Mouse (Mus musculus) forebrain, embryonic 12.5 days (tissue): ENCODE results near the gene Ngfr. TPM values are rescaled to one million over a fixed set of nuclear protein-coding genes. Genes with fewer than 3 reads are reported as not detected.

ENCODE experiments used
- ATAC-seq: fragments of 200-750 bp; cut with Nextera tagmentation; 2 replicates; pipeline ENCODE4 v1.8.0; 2017; ENCODE audit warnings: moderate TSS enrichment; ENCODE audit not compliant: low FRiP score
- H3K27ac ChIP-seq: fragments of 300-500 bp; sonication (generic); 2 replicates; pipeline ENCODE4 v1.5.1; 2016; ENCODE audit warnings: mild to moderate bottlenecking
- H3K27me3 ChIP-seq: fragments of 300-500 bp; sonication (generic); 2 replicates; pipeline ENCODE4 v1.6.1; 2016; ENCODE audit warnings: mild to moderate bottlenecking
- H3K36me3 ChIP-seq: fragments of 300-500 bp; sonication (generic); replicated peaks from 2 replicates; pipeline ENCODE4 v1.6.1; 2016; ENCODE audit warnings: mild to moderate bottlenecking
- H3K4me1 ChIP-seq: fragments of 300-500 bp; sonication (generic); 2 replicates; pipeline ENCODE4 v1.6.1; 2016
- H3K4me2 ChIP-seq: fragments of 300-500 bp; sonication (generic); 2 replicates; pipeline ENCODE4 v1.6.1; 2016; ENCODE audit warnings: mild to moderate bottlenecking, moderate library complexity
- H3K4me3 ChIP-seq: fragments of 300-500 bp; sonication (generic); replicated peaks from 2 replicates; pipeline ENCODE4 v1.5.1; 2016; ENCODE audit warnings: mild to moderate bottlenecking
- H3K9ac ChIP-seq: fragments of 300-500 bp; sonication (generic); 2 replicates; pipeline ENCODE4 v1.6.1; 2016; ENCODE audit warnings: mild to moderate bottlenecking
- H3K9me3 ChIP-seq: fragments of 300-500 bp; sonication (generic); 2 replicates; pipeline ENCODE4 v1.6.1; 2016
- WGBS: fragments of 180-500 bp; shearing (Covaris S2); methylation state at CpG from one replicate; pipeline ENCODE4 v1.1.7; 2016; 5-methylcytosine and 5-hydroxymethylcytosine counted together
- polyA plus RNA-seq: library from polyadenylated mRNA; unstranded; fragments of >200 nt; fragmentation: Nextera tagmentation; extraction: Ambion mirVana; gene quantifications from 2 replicates; pipeline ENCODE4 v1.2.1, GENCODE M21; 2016

The Ngfr gene
- polyA plus RNA-seq, 1 experiment from 2014 or later, result 10.9 TPM

- H3K27ac ChIP-seq, result no peak overlapping the region
- H3K36me3 ChIP-seq, result no peaks in the 10 kb centered on the region
- ATAC-seq, result no peak
- H3K4me2 ChIP-seq, result no peak overlapping the region
- 77% methylated on average over 6 of the region's 6 CpGs for WGBS
- H3K9ac ChIP-seq, result no peak overlapping the region
- peaks cover 33% of the 10 kb centered on the region for H3K4me1 ChIP-seq
- peaks cover 60% of the 10 kb centered on the region for H3K27me3 ChIP-seq
- no peak overlapping the region for H3K4me3 ChIP-seq
- H3K9me3 ChIP-seq, result no peaks in the 10 kb centered on the region
Observed at GRCm38 (mm10) chr11:95574786-95575334, 12.7 kb downstream of the Ngfr start.

- Histone ChIP-seq H3K9me3 (no peaks in the 10 kb centered on the region), H3K4me2 (no peak overlapping the region), H3K4me1 (peaks cover 20% of the 10 kb centered on the region), H3K36me3 (no peaks in the 10 kb centered on the region), H3K4me3 (no peak overlapping the region), H3K27me3 (peaks cover 42% of the 10 kb centered on the region), H3K9ac (no peak overlapping the region), H3K27ac (no peak overlapping the region)
- 68% methylated on average over 3 of the region's 3 CpGs for WGBS
- ATAC-seq, result no peak
Observed at GRCm38 (mm10) chr11:95572227-95572626, 15.3 kb downstream of the Ngfr start.

- Histone ChIP-seq H3K9me3 (no peaks in the 10 kb centered on the region), H3K27ac (no peak overlapping the region), H3K4me3 (no peak overlapping the region), H3K4me2 (no peak overlapping the region), H3K27me3 (peaks cover 37% of the 10 kb centered on the region), H3K9ac (no peak overlapping the region), H3K4me1 (peaks cover 20% of the 10 kb centered on the region), H3K36me3 (no peaks in the 10 kb centered on the region)
- whole genome bisulfite sequencing, result 27% methylated on average over 9 of the region's 9 CpGs
- ATAC-seq, result no peak
Observed at GRCm38 (mm10) chr11:95571755-95572154, 15.8 kb downstream of the Ngfr start.

GRCm38 (mm10) chr11:95570827-95571619 is 16.5 kb downstream of the Ngfr start:
- 55% methylated on average over 25 of the region's 25 CpGs for WGBS
- no peak overlapping the region for H3K4me3 ChIP-seq
- peak; percentile 33; the same call in 1 of the 2 replicates for ATAC-seq
- H3K4me2 ChIP-seq, result no peak overlapping the region
- H3K36me3 ChIP-seq, result no peaks in the 10 kb centered on the region
- H3K27ac ChIP-seq, result no peak overlapping the region
- H3K9ac ChIP-seq, result 0 out of 2 replicates have a peak overlapping the region, but pooled peaks have one; percentile 7
- no peaks in the 10 kb centered on the region for H3K9me3 ChIP-seq
- H3K4me1 ChIP-seq, result peaks cover 20% of the 10 kb centered on the region
- H3K27me3 ChIP-seq, result peaks cover 31% of the 10 kb centered on the region; the same call in 1 of the 2 replicates

GRCm38 (mm10) chr11:95569908-95570307 is 17.6 kb downstream of the Ngfr start:
- ATAC-seq, result no peak
- H3K27me3 ChIP-seq, result peaks cover 25% of the 10 kb centered on the region; the same call in 1 of the 2 replicates
- H3K4me2 ChIP-seq, result no peak overlapping the region
- H3K9ac ChIP-seq, result no peak overlapping the region
- H3K4me3 ChIP-seq, result no peak overlapping the region
- no peaks in the 10 kb centered on the region for H3K36me3 ChIP-seq
- no peaks in the 10 kb centered on the region for H3K9me3 ChIP-seq
- peaks cover 16% of the 10 kb centered on the region for H3K4me1 ChIP-seq
- no peak overlapping the region for H3K27ac ChIP-seq
- 87% methylated on average over 6 of the region's 6 CpGs for WGBS

- ATAC-seq, result no peak
- WGBS, result 79% methylated on average over 8 of the region's 8 CpGs
- Histone ChIP-seq H3K4me2 (no peak overlapping the region), H3K4me3 (no peak overlapping the region), H3K9me3 (no peaks in the 10 kb centered on the region), H3K36me3 (no peaks in the 10 kb centered on the region), H3K9ac (no peak overlapping the region), H3K27ac (no peak overlapping the region), H3K27me3 (peaks cover 20% of the 10 kb centered on the region; the same call in 1 of the 2 replicates), H3K4me1 (peaks cover 16% of the 10 kb centered on the region)
Observed at GRCm38 (mm10) chr11:95567936-95568715, 19.4 kb downstream of the Ngfr start.

GRCm38 (mm10) chr11:95567366-95567765 is 20.2 kb downstream of the Ngfr start:
- no peak overlapping the region for H3K27ac ChIP-seq

GRCm38 (mm10) chr11:95565327-95565726 is 22.2 kb downstream of the Ngfr start:
- H3K4me2 ChIP-seq, result no peak overlapping the region
- peaks cover 17% of the 10 kb centered on the region; the same call in 1 of the 2 replicates for H3K27me3 ChIP-seq
- H3K27ac ChIP-seq, result no peak overlapping the region
- ATAC-seq, result no peak
- no peaks in the 10 kb centered on the region for H3K9me3 ChIP-seq
- H3K4me1 ChIP-seq, result no peaks in the 10 kb centered on the region
- H3K9ac ChIP-seq, result no peak overlapping the region
- 85% methylated on average over 10 of the region's 10 CpGs for WGBS
- H3K4me3 ChIP-seq, result no peak overlapping the region
- H3K36me3 ChIP-seq, result no peaks in the 10 kb centered on the region

More at GRCm38 (mm10) chr11:95567366-95567765, 20.2 kb downstream of the Ngfr start:
- ATAC-seq, result no peak
- no peak overlapping the region for H3K4me2 ChIP-seq
- no peaks in the 10 kb centered on the region for H3K9me3 ChIP-seq
- H3K27me3 ChIP-seq, result peaks cover 20% of the 10 kb centered on the region; the same call in 1 of the 2 replicates
- 76% methylated on average over 6 of the region's 6 CpGs for WGBS
- no peak overlapping the region for H3K9ac ChIP-seq
- H3K4me3 ChIP-seq, result no peak overlapping the region
- peaks cover 16% of the 10 kb centered on the region for H3K4me1 ChIP-seq
- no peaks in the 10 kb centered on the region for H3K36me3 ChIP-seq

- Histone ChIP-seq H3K4me3 (no peak overlapping the region), H3K27ac (no peak overlapping the region), H3K27me3 (0 out of 2 replicates have a peak, but pooled peaks cover 10% of the 10 kb centered on the region), H3K9me3 (no peaks in the 10 kb centered on the region), H3K36me3 (no peaks in the 10 kb centered on the region), H3K4me2 (no peak overlapping the region), H3K9ac (no peak overlapping the region; the same call in 1 of the 2 replicates), H3K4me1 (no peaks in the 10 kb centered on the region)
- ATAC-seq, result no peak
- 94% methylated on average over 5 of the region's 5 CpGs for WGBS
Observed at GRCm38 (mm10) chr11:95563849-95564248, 23.7 kb downstream of the Ngfr start.

- no peak for ATAC-seq
- Histone ChIP-seq H3K9ac (no peak overlapping the region), H3K9me3 (no peaks in the 10 kb centered on the region), H3K4me1 (no peaks in the 10 kb centered on the region), H3K27me3 (0 out of 2 replicates have a peak, but pooled peaks cover 8% of the 10 kb centered on the region), H3K27ac (no peak overlapping the region), H3K4me2 (no peak overlapping the region), H3K4me3 (no peak overlapping the region), H3K36me3 (no peaks in the 10 kb centered on the region)
- WGBS, result 53% methylated on average over 3 of the region's 3 CpGs
Observed at GRCm38 (mm10) chr11:95560773-95561172, 26.8 kb downstream of the Ngfr start.

GRCm38 (mm10) chr11:95559761-95560160 is 27.8 kb downstream of the Ngfr start:
- no peaks in the 10 kb centered on the region for H3K36me3 ChIP-seq
- no peak for ATAC-seq
- 64% methylated on average over 2 of the region's 2 CpGs for WGBS
- no peak overlapping the region for H3K27ac ChIP-seq
- H3K9ac ChIP-seq, result no peak overlapping the region
- no peak overlapping the region for H3K4me3 ChIP-seq
- 0 out of 2 replicates have a peak, but pooled peaks cover 8% of the 10 kb centered on the region for H3K27me3 ChIP-seq
- H3K9me3 ChIP-seq, result no peaks in the 10 kb centered on the region
- H3K4me1 ChIP-seq, result no peaks in the 10 kb centered on the region
- no peak overlapping the region for H3K4me2 ChIP-seq

- 23% methylated on average over 6 of the region's 6 CpGs for WGBS
- no peaks in the 10 kb centered on the region for H3K9me3 ChIP-seq
- H3K27me3 ChIP-seq, result 0 out of 2 replicates have a peak, but pooled peaks cover 8% of the 10 kb centered on the region
- H3K4me3 ChIP-seq, result no peak overlapping the region
- H3K27ac ChIP-seq, result no peak overlapping the region
- H3K4me2 ChIP-seq, result no peak overlapping the region
- H3K4me1 ChIP-seq, result no peaks in the 10 kb centered on the region
- ATAC-seq, result no peak
- H3K36me3 ChIP-seq, result no peaks in the 10 kb centered on the region
- no peak overlapping the region for H3K9ac ChIP-seq
Observed at GRCm38 (mm10) chr11:95557719-95558118, 29.8 kb downstream of the Ngfr start.
